Mouse (Mus musculus) adipose tissue, adult 10 weeks (tissue): ENCODE measurements around the gene Ttll2. TPM values are rescaled to one million over a fixed set of nuclear protein-coding genes. Genes with fewer than 3 reads are reported as not detected.

Experiments used
- polyA plus RNA-seq: library from polyadenylated mRNA; stranded (reverse); fragments of 350-450 nt; fragmentation: Illumina TruSeq; extraction: RNeasy Lipid Tissue Mini Kit (QIAGEN cat#74804); gene quantifications from one replicate; pipeline ENCODE4 v1.2.3, GENCODE M21; 2014; ENCODE audit warnings: low read depth, low replicate concordance

The Ttll2 gene
- polyA plus RNA-seq: 0.76 TPM

GRCm38 (mm10) chr17:7352596-7352995 lies at the start of gene Ttll2:
Ttll2 (minus strand) TSS chr17:7352696.

GRCm38 (mm10) chr17:7385364-7385763 lies 32.9 kb upstream of the Ttll2 start, which contains the start of gene Unc93a2:
Unc93a2 (minus strand) TSS chr17:7385464.

GRCm38 (mm10) chr17:7371879-7372278 lies 19.4 kb upstream of the Ttll2 start, which contains the start of gene Gm49630:
Gm49630 (minus strand) TSS chr17:7371979.

GRCm38 (mm10) chr17:7324346-7324745 lies 28.1 kb downstream of the Ttll2 start, which contains the start of gene Tcp10a:
Tcp10a (plus strand) TSS chr17:7324646.

Other genes with a start within 250 kb of the Ttll2 start
- 11.0 TPM for gene Rps6ka2, start 182.6 kb downstream of the Ttll2 start, polyA plus RNA-seq
- 9.5 TPM for gene Tcp10a, start 28.1 kb downstream of the Ttll2 start, polyA plus RNA-seq
- gene Gm49630, start 19.3 kb upstream of the Ttll2 start, polyA plus RNA-seq: not detected
- 2.1 TPM for gene Unc93a2, start 32.8 kb upstream of the Ttll2 start, polyA plus RNA-seq